ENCODE assay signal across 11 mouse cellular contexts in genomic region chr7:49283507-49284361, GRCm38 (mm10).
DNase-seq lines count a peak whose midpoint lies in the region; ATAC-seq and TF ChIP-seq lines count a peak whose summit lies in the region.
"Had no signal": no experiment of that assay in that cellular context is flagged by ENCODE, and none has a peak within 500 bp of the region (broad histone marks: within the 10 kb centered on the region; RNA-seq: fewer than 3 reads in every experiment).

No protein-coding gene starts in this region.

- WGBS in heart, adult 2 months = 39% methylated on average over 11 of the region's 11 CpGs
- WGBS in liver, embryonic 13.5 days (ENCODE audit: insufficient replicate concordance) = 27% methylated on average over 11 of the region's 11 CpGs

- peaks cover 10% of the 10 kb centered on the region for H3K4me1 ChIP-seq in heart, adult 2 months (ENCODE audit: control insufficient read depth, insufficient read depth, low read length)
- H3K4me1 ChIP-seq in liver, embryonic 13.5 days (replicated peaks) = peaks cover 22% of the 10 kb centered on the region

- H3K4me2 ChIP-seq in liver, embryonic 13.5 days = peak overlapping the region; percentile 40; the same call in 1 of the 2 replicates

- no peak overlapping the region for H3K9ac ChIP-seq in heart, adult 2 months (ENCODE audit: low read depth, low read length)
- H3K9ac ChIP-seq in liver, embryonic 13.5 days = no peak overlapping the region

- ATAC-seq in liver, embryonic 13.5 days (ENCODE audit: low read depth) = peak; percentile 87

- TF ChIP-seq CTCF in heart, adult 2 months (IDR thresholded peaks at IDR 0.05) = peak; percentile 22
- no peak; the same call in 1 of the 2 replicates for TF ChIP-seq CTCF in left cerebral cortex, adult 2 months (IDR thresholded peaks at IDR 0.05)

- no peaks in the 10 kb centered on the region for H3K9me3 ChIP-seq in liver, embryonic 13.5 days (replicated peaks)

- no peaks in the 10 kb centered on the region for H3K27me3 ChIP-seq in heart, adult 2 months (ENCODE audit: control insufficient read depth, insufficient read depth, low read length)
- H3K27me3 ChIP-seq in liver, embryonic 13.5 days = no peaks in the 10 kb centered on the region

- H3K79me2 ChIP-seq in heart, adult 2 months (replicated peaks; ENCODE audit: control insufficient read depth, insufficient read depth, low read length) = no peaks in the 10 kb centered on the region

- no peak for TF ChIP-seq POLR2A in heart, adult 2 months (IDR thresholded peaks at IDR 0.05; ENCODE audit: insufficient read depth, low read depth, low read length)

- intact Hi-C loops in heart, adult 2 months (cut with DNase I) = no loop called here
- intact Hi-C loops in heart, postnatal 36 days (cut with DNase I) = no loop called here
- intact Hi-C loops in left cerebral cortex, adult 2 months (cut with DNase I) = no loop called here

- no peak for DNase-seq in heart, adult 2 months
- no peak for DNase-seq in heart, postnatal 36 days
- peak; percentile 21 for DNase-seq in thymus, postnatal 4 days
- DNase-seq in thymus, postnatal 0 days (ENCODE audit: low spot score) = no peak
- DNase-seq in liver, embryonic 13.5 days = peak; percentile 29
- DNase-seq in left cerebral cortex, adult 2 months (ENCODE audit: extremely low spot score in 1 of 2, low spot score in 2 of 2) = no peak
- no peak for DNase-seq in embryo, embryonic 9.5 days (ENCODE audit: extremely low spot score)
- no peak for DNase-seq in cerebellum, adult 9-11 months
- DNase-seq: cerebellum, postnatal 10 days; heart, postnatal 14 days; right cerebral cortex, postnatal 4 days had no signal

- no peaks in the 10 kb centered on the region for H3K36me3 ChIP-seq in heart, adult 2 months (ENCODE audit: control insufficient read depth, insufficient read depth, low read length)
- H3K36me3 ChIP-seq in liver, embryonic 13.5 days = no peaks in the 10 kb centered on the region

- TF ChIP-seq EP300 in heart, adult 2 months (IDR thresholded peaks at IDR 0.05; ENCODE audit: insufficient read depth, low read depth, low read length) = no peak

- H3K27ac ChIP-seq in heart, adult 2 months = no peak overlapping the region
- H3K27ac ChIP-seq in liver, embryonic 13.5 days = peak overlapping the region; percentile 30; the same call in 1 of the 2 replicates
- H3K27ac ChIP-seq in left cerebral cortex, adult 2 months = no peak overlapping the region

- no peak overlapping the region for H3K4me3 ChIP-seq in heart, adult 2 months
- H3K4me3 ChIP-seq in liver, embryonic 13.5 days (replicated peaks) = no peak overlapping the region
- no peak overlapping the region for H3K4me3 ChIP-seq in left cerebral cortex, adult 2 months

Comparison
In these comparisons a context has a peak if more than half of its experiments do, and no peak if none do; other contexts are left out.
1. DNase-seq: peak in thymus, postnatal 4 days (single experiment) and liver, embryonic 13.5 days (single experiment); none in heart, adult 2 months (0 of 2), heart, postnatal 36 days (0 of 2), thymus, postnatal 0 days (single experiment), left cerebral cortex, adult 2 months (0 of 2), embryo, embryonic 9.5 days (single experiment) and cerebellum, adult 9-11 months (single experiment).